Mouse (Mus musculus) Patski (cell line): ENCODE results near the gene Cbx4. TPM values are rescaled to one million over a fixed set of nuclear protein-coding genes. Genes with fewer than 3 reads are reported as not detected.

ENCODE experiments used
- ATAC-seq: fragments of 100-300 bp; one replicate; pipeline ENCODE4 v1.8.0; 2021
- CTCF ChIA-PET: fragments of 350-600 bp; sonication (Branson Sonifier 250); formaldehyde crosslinking; loops from one replicate; lab custom pipeline; 2022; ENCODE audit warnings: inconsistent platforms; lab: Charles Lee
- POLR2A ChIA-PET: fragments of 350-600 bp; sonication (Branson Sonifier 250); formaldehyde crosslinking; loops from one replicate; lab custom pipeline; 2022; ENCODE audit warnings: antibody characterized with exemption, inconsistent platforms; lab: Charles Lee
- DNase-seq: peaks from one replicate; pipeline ENCODE4 v3.0.0-alpha.2; 2011; ENCODE audit warnings: low read depth, low spot score
- H3K27me3 ChIP-seq: fragments of 371-371 bp; one replicate; pipeline ENCODE4 v1.5.1; 2021
- CTCF ChIP-seq: fragments of 100-300 bp; IDR thresholded peaks from one replicate; pipeline ENCODE4 v1.5.1; 2021
- in situ Hi-C: fragments of 300-500 bp; cut with MboI; formaldehyde crosslinking; loops from 3 replicates; pipeline ENCODE4 v1.11.1; 2018; ENCODE audit warnings: low pct_unique_long_range_greater_than_20kb, mixed read lengths
- polyA plus RNA-seq: library from polyadenylated mRNA; unstranded; gene quantifications from one replicate; pipeline ENCODE4 v1.2.3, GENCODE M21; 2021

Gene Cbx4
- polyA plus RNA-seq, 1 experiment from 2014 or later: 22.0 TPM

DNA sequence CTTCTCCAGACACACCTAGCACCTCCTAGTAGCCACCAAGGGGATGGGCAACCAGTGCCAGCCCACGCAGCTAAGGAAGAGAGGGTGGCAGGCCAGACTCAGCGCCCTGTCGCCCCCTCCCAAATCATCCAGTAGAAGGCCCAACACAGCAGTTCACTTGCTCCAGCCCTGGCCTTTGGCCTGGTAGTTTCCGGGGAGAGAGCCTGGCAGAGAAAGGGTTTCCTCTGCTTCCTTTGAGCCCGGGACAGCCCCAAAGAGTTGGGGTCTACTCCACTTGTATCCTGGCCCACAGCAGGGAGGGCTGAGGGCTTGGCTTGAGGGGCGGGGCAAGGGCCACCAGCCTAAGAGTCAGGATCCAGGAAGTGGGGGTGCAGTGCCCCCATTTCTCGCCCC lies 6.6 kb downstream of the Cbx4 start:
- DNase-seq (no peak), ATAC-seq (no peak)

GRCm38 (mm10) chr11:119078691-119079444 lies 7.2 kb downstream of the Cbx4 start:
- no peak for DNase-seq
- ATAC-seq: no peak
- TF ChIP-seq CTCF: no peak
- POLR2A ChIA-PET: interaction anchor here (1.4 kb wide), 1 partner anchor 12 kb away, joined by 7 read pairs; no protein-coding TSS in a partner anchor
- in situ Hi-C loops: loop anchor here (5.0 kb wide), 1 partner anchor 37 kb away; the partner anchor contains the start of gene Cbx8
- no peaks in the 10 kb centered on the region for H3K27me3 ChIP-seq
- CTCF ChIA-PET: interaction anchor here (1.3 to 1.4 kb wide), 2 partner anchors 28 to 115 kb away, joined by 3 read pairs; no protein-coding TSS in a partner anchor

More for the DNA sequence above, 6.6 kb downstream of the Cbx4 start:
- H3K27me3 ChIP-seq: no peaks in the 10 kb centered on the region
- POLR2A ChIA-PET: interaction anchor here (0.8 kb wide), 1 partner anchor 27 kb away, joined by 4 read pairs; no protein-coding TSS in a partner anchor
- TF ChIP-seq CTCF: no peak
- CTCF ChIA-PET: interaction anchor here (0.8 to 1.4 kb wide), 6 partner anchors 10 to 115 kb away, joined by 3 to 4 read pairs (median 3); no protein-coding TSS in a partner anchor
- in situ Hi-C loops: loop anchor here (5.0 kb wide), 1 partner anchor 37 kb away; the partner anchor contains the start of gene Cbx8

DNA sequence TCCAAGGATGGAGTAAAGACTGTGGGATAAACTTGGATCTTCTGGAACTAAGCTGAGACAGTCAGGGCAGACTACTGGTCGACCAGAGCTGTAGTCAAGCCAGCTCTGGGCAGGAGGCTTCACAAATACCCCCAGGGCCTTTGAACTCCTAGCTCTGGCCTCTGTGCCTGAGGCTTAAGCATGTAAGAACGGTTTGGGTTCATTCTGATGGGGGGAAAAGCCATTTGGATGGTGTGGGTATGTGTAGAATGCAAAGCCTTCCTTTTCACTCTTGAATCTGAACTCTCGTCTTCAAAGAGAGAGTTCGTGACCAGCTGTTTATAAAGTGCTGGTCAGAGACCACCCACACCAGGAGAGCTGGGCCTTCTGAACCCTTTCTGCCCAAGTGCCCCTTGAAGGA lies 8.3 kb downstream of the Cbx4 start:
- ATAC-seq: no peak
- no peak for DNase-seq
- in situ Hi-C loops: loop anchor here (5.0 kb wide), 1 partner anchor 35 kb away; the partner anchor contains the start of gene Cbx8
- CTCF ChIA-PET: no interaction called here
- POLR2A ChIA-PET: interaction anchor here (1.2 to 1.4 kb wide), 2 partner anchors 11 to 49 kb away, joined by 3 to 7 read pairs; no protein-coding TSS in a partner anchor
- no peaks in the 10 kb centered on the region for H3K27me3 ChIP-seq
- no peak for TF ChIP-seq CTCF

GRCm38 (mm10) chr11:119075805-119076204 lies 10.2 kb downstream of the Cbx4 start:
- no peak for ATAC-seq
- TF ChIP-seq CTCF: no peak
- H3K27me3 ChIP-seq: no peaks in the 10 kb centered on the region
- in situ Hi-C loops: loop anchor here (5.0 kb wide), 1 partner anchor 34 kb away; the partner anchor contains the start of gene Cbx8
- DNase-seq: no peak
- ChIA-PET CTCF (interaction anchor here (2.0 kb wide), 1 partner anchor 32 kb away, joined by 4 read pairs; no protein-coding TSS in a partner anchor), POLR2A (no interaction called here)

GRCm38 (mm10) chr11:119073876-119074433 lies 12.1 kb downstream of the Cbx4 start:
- in situ Hi-C loops: no loop called here
- ChIA-PET CTCF (interaction anchor here (2.0 kb wide), 1 partner anchor 31 kb away, joined by 4 read pairs; no protein-coding TSS in a partner anchor), POLR2A (no interaction called here)
- no peak for TF ChIP-seq CTCF
- H3K27me3 ChIP-seq: no peaks in the 10 kb centered on the region
- ATAC-seq (no peak), DNase-seq (no peak)

GRCm38 (mm10) chr11:119072986-119073385 lies 13.0 kb downstream of the Cbx4 start:
- in situ Hi-C loops: no loop called here
- ATAC-seq (no peak), DNase-seq (no peak)
- POLR2A ChIA-PET: interaction anchor here (0.6 kb wide), 1 partner anchor 36 kb away, joined by 4 read pairs; no protein-coding TSS in a partner anchor
- CTCF ChIA-PET: no interaction called here
- TF ChIP-seq CTCF: no peak
- no peaks in the 10 kb centered on the region for H3K27me3 ChIP-seq

GRCm38 (mm10) chr11:119072239-119072638 lies 13.8 kb downstream of the Cbx4 start:
- in situ Hi-C loops: no loop called here
- no peak for TF ChIP-seq CTCF
- CTCF ChIA-PET: no interaction called here
- DNase-seq: no peak
- ATAC-seq: no peak
- H3K27me3 ChIP-seq: no peaks in the 10 kb centered on the region
- POLR2A ChIA-PET: no interaction called here

GRCm38 (mm10) chr11:119066841-119067240 lies 19.2 kb downstream of the Cbx4 start:
- CTCF ChIA-PET: interaction anchor here (0.7 to 1.2 kb wide), 3 partner anchors 10 to 124 kb away, joined by 3 to 4 read pairs (median 3); no protein-coding TSS in a partner anchor
- in situ Hi-C loops: no loop called here
- ATAC-seq: no peak
- peaks cover 3% of the 10 kb centered on the region for H3K27me3 ChIP-seq
- POLR2A ChIA-PET: interaction anchor here (0.6 to 1.6 kb wide), 2 partner anchors 11 kb away, joined by 3 to 7 read pairs; no protein-coding TSS in a partner anchor
- DNase-seq: no peak
- no peak for TF ChIP-seq CTCF

DNA sequence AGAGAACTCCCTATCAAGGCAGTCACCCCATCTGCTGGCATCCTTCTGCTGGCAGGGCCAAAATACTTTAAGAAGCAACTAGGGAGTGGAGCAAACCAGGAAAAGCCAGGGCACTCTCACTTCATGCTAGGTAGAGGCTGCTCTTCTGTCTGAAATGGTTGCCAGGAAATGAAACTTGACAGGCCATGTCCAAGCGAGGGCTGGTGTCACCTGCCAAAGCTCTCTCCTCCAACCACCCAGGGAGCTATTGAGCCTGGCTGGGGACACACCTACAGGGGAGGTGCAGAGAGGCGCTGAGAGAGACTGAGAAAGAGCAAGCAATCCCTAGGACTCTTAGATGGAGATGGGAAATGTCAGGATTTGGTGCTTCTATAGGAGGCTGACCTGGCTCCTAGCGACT lies 26.8 kb downstream of the Cbx4 start:
- no peak for ATAC-seq
- peaks cover 34% of the 10 kb centered on the region for H3K27me3 ChIP-seq
- TF ChIP-seq CTCF: no peak
- in situ Hi-C loops: no loop called here
- CTCF ChIA-PET: interaction anchor here (1.3 kb wide), 1 partner anchor 60 kb away, joined by 3 read pairs; no protein-coding TSS in a partner anchor
- POLR2A ChIA-PET: no interaction called here
- DNase-seq: no peak
